Mouse (Mus musculus) lung, postnatal 0 days (tissue): ENCODE measurements around the gene Glyatl3.

Experiments used
- CTCF ChIP-seq: IDR thresholded peaks from 2 replicates; pipeline ENCODE4 v1.5.1; 2016; ENCODE audit warnings: antibody characterized with exemption, mild to moderate bottlenecking
- EP300 ChIP-seq: IDR thresholded peaks from 2 replicates; pipeline ENCODE4 v1.6.1; 2016; ENCODE audit warnings: antibody characterized with exemption, mild to moderate bottlenecking, control low read depth

DNA sequence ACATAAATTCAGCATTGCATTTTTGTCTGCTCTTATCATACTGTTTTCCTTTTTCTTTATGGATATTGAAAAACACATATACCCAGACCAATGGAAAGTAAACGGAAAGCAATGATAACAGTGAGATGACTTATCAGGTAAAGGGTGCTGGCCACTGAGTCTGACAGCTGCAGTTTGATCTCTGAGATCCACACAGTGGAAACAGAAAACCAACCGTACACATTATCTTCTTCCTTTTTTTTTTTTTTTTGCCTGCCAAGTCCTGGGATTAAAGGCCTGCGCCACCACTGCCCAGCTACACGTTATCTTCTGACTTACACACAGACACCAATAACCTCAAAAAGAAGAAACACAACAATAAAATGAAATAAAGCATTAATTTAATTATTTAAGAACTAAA, 10.8 kb downstream of the Glyatl3 start:
- no peak for TF ChIP-seq EP300
- TF ChIP-seq CTCF, result no peak
